Mouse (Mus musculus) erythroblast, embryonic 14.5 days (primary cell): ENCODE measurements around the gene Ubap2.

Experiments used
- GATA1 ChIP-seq: IDR thresholded peaks from 2 replicates; pipeline ENCODE4 v1.6.1; 2012; ENCODE audit warnings: low read length, inconsistent platforms, mixed read lengths
- TAL1 ChIP-seq: IDR thresholded peaks from 3 replicates; pipeline ENCODE4 v1.6.1; 2012; ENCODE audit warnings: low read length, inconsistent platforms, mixed read lengths

GRCm38 (mm10) chr4:41295960-41296359, 21.0 kb upstream of the Ubap2 start:
- no peak for TF ChIP-seq GATA1
- no peak for TF ChIP-seq TAL1
